Mouse (Mus musculus) left cerebral cortex, adult 11 months (tissue): Measurements from ENCODE around the gene 4931406C07Rik.

ENCODE experiments used
- DNase-seq: peaks from one replicate; pipeline ENCODE4 v3.0.0; 2022; ENCODE audit warnings: low spot score

Gene 4931406C07Rik

DNA sequence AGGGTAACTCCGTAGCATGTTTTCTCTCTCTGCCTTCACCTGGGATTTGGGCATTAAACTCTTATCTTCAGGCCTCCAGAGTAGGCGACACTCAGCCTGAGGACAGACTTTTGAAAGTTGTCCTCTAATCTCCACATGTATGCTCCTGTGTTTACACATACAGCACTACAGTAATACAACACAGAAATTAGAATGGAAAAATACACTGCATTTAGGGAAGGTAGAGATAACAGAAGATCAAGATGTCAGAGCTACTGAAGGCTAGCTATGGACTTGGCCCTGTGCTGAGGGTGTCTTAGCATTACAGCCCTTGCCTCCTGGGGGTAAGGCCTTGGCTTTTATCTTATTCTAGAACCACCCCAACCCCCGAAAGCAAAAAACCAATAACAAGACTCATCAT is 17.8 kb downstream of the 4931406C07Rik start:
- DNase-seq, result no peak

DNA sequence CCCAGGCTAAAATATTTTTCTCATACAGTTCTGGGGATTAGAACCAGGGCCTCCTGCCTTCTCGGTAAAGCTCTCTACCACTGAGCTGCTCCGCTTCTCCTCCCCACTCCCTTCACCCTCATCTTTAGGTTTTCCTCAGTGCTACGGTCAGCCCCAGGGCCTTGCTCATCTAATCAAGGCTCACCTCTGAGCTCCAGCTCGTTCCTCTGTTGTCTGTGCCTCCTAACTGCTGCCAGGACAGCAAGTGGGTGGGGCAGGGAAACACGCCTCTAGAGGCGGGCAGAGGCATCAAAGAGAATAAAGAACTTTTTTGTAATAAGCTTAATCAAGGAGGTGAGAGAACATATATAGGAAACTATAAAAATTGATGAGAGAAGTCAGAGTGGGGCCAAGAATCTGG is 18.4 kb downstream of the 4931406C07Rik start:
- DNase-seq, result no peak

DNA sequence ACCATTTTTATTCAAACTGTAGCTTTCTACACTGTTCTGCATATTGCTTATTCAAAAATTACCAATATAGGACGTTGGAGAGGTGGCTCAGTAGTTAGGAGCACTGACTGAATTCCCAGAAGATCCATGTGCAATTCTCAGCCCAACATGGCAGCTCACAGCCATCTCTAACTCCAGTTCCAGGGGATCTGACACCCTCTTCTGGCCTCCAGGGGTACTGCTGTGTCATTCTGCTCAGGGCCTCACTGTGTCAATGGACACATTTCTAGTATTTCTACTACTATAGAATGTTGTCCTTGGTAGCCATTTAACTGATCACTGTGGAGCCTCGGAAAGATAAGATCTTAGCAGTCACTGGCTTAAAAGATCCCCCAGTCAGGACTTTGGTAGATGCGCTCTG is 20.8 kb downstream of the 4931406C07Rik start:
- no peak for DNase-seq

DNA sequence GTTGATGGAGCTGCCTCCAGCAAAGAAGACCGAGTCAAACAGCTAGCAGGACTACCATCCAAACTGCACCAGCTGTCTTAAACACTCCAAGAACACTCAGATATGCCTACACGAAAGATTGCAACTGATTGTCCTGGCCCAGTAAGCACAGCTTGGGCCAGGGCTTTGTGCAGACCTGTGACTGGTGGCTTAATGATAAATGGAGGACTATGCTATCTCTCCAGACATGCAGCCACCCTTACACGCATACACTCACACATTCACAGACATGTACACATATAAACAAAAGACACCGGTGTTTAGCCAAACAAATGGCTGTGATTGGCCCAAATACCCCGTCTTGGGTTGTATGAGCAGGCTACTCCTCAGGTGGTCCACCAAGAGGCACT is 25.8 kb downstream of the 4931406C07Rik start:
- no peak for DNase-seq

DNA sequence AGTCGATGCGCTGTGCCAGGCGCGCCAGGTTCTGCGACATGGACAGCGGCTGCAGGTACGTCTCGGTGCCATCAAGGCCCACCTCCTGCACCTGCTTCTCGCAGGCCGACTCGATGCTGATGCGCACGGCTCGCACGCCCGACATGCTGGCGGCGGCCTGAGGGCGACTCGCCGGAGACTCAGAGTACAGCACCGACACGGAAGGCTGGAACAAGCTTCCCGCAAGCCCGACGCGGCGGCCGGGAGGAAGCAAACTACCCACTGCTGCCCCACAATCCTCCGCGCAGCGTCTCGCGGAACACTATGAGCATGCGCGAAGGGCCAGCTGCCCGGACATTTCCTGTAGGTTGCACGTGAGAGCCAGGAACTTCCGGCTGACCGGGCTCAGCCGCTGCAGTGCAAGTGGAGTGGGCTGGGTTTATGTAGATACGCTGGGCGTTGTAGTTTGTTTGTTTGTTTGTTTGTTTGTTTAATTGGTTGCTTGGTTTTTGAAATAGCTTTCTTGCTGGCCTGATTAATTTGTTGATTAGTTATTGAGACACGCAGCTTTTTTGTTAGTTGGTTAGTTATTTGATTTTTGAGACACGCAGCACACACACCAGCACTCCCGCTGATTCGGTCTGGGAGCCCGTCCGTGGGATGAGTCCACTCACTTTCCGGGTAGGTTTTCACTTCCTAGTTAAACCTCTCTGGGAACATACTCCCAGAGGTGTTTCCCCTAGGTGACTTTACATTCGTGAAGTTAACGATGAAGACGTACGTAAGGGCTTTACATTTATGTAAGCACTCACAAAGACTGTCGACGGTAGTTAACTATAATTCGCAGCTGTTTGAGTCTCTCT is 26.4 kb downstream of the 4931406C07Rik start, which contains the start of gene Med17:
Gene Med17 (minus strand): TSS at position 283 of the 842 bp plus-strand sequence.
- DNase-seq, result peak; percentile 88

DNA sequence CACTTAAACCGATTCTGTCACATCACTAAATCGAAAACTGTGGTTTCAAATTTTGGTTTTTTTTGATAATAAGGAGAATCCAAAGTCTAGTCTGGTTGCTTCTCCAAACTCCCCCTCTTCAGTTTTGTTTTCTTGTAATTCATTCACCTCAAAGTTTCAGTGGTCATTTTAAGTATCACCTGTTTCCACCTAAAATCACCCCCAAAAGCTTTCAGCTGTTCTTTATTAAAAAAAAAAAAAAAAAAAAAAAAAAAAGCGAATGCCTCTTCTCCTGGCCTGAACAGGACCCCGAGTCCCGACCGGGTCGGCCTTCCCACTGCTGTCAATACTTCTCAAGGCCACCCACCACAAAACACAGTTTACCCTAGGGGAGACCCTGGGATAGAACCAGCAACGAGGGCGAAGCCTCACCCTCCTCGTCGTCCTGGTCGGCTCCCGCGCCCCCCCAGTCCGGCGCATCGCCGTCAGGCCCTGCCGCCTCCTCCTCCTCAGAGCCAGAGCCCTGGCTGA is 27.1 kb downstream of the 4931406C07Rik start:
- no peak for DNase-seq

DNA sequence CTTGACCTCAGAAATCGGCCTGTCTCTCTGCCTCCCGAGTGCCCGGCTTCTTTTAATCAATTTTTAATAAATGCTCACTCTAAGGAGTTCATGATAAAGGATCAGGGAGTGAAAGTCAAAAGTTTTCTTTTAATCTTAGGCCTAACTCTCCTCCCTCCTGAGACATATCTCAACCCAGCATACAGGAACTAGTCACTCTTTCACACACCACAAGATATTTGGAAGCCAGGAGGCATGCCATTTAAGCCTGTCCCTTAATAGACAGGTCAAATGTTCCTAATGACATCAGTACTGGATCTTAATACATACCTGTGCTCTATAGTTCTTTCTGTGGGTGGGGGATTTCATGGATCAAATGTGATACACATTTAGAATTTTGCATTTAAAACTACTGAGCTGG is 27.9 kb downstream of the 4931406C07Rik start:
- no peak for DNase-seq

DNA sequence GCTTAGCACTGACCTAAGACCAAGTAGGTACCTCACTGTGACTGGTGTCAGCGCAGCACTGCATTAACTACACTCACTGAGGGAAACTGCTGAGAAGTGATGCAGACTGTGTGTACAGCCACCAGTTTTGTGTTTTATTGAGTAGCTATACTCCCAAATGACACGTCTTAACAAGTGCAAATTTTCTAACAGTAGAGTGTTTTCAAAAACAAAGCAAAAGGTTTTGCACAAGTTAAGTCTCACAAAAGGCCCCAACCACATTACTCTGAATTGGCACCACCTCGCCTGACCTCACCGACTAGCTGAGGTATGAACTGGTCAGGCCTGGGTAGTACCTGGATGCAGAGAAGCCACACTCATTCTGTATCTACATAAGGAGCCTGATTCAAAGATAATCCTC is 29.4 kb downstream of the 4931406C07Rik start:
- no peak for DNase-seq

DNA sequence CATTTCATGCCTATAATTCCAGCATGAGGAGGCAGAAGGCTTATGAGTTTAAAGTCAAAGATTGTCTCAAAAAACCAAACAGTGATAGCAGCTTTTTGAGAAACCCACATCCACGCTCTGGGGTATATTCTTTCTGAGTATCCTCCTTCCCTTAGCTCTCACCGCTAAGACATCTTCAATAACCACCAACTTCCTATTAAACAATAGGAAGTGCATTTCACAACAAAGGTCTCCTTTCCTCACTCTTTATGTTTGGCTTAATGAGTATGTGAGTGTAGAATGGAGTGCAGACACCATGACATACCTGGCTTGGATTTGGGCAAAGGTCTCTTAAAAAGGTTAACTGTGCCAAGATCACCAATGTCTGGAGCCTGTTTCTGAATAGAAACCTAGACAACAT is 32.3 kb downstream of the 4931406C07Rik start:
- DNase-seq, result no peak

DNA sequence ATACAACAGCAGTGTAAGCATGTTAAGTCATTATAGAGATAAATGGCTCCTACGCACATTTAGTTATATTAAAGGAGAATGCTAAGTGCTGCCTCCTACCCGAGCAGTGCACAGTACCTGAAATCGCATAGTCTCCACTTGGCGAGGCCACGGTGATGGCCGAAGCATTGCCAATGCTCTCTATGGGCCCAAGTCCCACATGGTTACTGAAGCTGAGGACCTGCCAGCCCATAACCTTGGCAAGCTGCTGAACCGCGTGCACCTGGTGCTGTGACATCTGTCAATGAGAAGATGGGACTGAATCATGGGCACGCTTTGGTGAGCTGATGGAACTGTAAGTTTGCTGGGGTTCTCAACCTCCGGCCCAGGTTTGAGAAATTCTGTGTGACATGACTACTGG is 42.8 kb downstream of the 4931406C07Rik start:
- DNase-seq, result no peak

DNA sequence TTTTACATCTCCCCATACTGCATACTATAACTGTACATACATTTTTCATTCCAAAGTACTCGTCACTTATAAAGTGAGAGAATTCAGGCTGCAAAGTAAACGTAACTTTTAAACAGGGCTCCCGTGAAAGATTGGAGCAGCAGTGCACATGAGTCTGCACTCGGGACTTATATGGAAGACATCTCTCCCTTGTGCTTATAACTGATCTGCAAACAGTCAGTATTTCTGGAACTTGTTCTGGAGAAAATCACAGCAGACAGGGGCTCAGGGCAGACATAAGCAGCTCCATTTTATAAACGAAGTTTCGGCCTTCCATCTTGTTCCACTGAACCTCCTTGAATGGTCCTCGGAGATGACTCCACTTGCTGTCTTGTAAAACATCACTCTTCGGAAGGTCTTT is 44.3 kb downstream of the 4931406C07Rik start:
- DNase-seq, result no peak

DNA sequence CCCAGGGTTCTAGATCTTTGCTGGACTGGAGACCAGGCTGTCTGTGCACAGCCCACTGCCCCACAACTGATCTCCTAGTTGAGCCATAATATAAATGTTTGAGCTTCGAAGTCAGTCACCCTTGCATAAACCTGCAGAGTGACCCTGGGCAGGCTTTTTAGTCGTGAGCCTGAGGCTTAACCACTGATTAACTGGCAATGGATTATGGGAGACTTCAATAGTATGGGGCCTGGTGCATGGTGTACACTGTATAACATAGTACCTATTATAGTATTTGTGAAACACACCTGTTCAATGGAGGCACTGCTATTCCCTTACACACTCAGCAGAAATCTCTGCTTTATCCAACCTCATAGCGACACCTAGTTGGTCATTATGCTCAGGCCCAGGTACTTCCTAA is 50.0 kb downstream of the 4931406C07Rik start:
- no peak for DNase-seq

DNA sequence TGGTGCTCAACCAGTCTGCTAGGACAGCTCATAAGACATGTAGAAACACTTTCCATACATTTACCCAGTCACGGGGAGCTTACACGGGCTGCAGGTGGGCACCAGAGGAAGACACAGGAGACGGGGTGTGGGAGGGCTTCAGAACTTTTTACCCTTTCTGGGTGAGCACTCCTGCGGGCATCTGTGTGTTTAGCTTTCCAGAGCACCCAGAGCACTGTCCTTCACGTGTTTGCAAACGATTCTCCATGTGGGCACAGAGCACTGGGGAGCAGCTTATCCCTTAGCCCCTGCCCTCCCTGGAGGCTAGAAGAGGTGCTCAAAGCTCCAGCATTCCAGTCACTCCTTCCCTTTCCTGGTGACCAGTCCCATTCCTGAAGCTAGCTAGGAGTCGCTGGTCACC is 51.7 kb downstream of the 4931406C07Rik start:
- no peak for DNase-seq

DNA sequence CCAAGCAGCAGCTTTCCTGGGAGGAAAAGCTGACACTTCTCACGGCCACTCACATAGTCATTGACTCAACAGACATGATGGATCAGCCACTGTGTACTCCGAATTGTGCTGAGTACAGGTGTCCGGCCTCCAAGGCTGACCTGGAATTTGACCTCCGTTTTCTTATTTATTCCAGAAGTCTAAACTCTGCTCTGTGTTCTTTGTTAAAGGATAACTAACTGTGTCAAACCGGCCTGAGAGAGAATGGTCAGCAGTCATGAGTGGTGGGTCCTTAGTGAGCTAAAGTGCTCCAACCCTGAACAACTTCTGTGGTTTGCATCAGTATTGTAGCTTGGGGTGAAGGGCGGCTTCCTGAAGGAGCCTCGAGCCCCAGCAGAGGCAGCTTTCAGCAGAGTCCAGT is 54.1 kb downstream of the 4931406C07Rik start:
- no peak for DNase-seq

DNA sequence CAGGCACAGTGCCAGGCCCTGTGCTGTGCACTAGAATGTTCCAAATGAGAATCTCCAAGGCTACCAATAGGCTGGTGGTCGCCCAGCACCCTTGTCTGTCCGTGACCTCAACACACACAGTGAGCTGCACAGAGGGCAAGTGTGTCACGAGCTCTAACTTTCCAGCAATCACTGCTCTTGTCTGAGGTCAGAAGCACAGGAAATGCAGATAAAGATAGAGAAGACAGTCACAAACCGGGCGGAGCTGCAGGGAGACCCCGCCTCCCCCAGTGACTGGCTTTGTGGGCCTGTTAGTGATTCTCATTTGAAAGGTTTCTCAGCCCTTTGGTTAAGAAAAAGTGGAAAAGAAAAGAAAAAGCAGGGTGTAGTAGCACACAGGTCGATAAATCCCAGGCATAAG is 55.9 kb downstream of the 4931406C07Rik start:
- no peak for DNase-seq

DNA sequence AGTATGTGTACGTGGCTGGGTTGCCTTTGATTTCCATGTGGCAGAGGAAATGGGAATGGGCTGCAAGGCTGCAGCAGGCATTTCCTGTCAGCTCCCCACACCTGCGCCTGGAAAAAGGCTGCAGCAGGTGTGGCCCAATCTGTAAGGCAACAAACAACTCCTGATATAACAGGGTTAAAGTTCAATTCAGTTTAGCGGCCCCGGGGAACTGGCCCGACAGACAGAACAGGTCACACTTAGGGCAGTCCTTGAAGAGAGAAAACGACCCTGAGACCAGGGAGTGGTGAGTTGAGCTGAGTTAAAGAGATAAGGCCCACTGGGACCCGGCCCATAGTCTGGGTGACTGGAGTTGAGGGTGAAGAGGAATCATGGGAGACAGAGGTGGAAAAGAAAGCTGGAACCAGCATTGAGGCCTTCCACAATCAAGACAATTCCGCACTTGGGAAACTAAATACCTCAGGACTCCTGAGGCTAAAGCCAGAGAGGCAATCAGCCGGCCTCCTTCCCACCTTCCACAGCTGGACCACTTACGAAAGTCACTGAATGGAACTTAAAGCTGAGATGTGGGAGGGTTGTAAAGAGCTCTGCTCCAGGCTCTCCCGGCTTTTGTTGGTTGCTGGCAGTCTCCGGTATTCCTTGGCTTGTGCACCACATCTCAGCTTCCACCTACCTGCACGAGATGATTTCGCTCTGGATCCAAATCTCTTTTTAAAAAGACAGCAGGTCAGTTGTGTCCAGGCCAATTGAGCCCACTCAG is 60.8 kb downstream of the 4931406C07Rik start:
- DNase-seq, result no peak

DNA sequence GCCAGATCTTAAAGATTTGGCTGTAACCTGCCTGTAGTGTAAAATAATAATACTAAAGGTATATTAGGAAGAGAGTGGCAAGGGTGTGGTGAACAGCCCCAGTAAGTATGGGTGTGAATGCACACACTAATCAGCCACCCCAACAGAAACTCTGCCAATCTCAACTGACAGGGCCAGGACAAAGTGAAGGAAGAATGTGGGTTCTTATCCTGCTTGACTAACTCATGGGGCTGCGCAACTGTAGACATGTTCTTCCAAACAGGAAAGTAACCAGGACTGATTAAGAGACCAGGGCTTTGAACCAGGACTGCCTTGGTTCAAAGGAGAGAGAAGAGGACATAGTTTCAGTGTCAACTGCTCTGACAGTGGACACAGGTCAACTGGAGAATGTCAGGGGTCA is 64.1 kb downstream of the 4931406C07Rik start:
- DNase-seq, result no peak

DNA sequence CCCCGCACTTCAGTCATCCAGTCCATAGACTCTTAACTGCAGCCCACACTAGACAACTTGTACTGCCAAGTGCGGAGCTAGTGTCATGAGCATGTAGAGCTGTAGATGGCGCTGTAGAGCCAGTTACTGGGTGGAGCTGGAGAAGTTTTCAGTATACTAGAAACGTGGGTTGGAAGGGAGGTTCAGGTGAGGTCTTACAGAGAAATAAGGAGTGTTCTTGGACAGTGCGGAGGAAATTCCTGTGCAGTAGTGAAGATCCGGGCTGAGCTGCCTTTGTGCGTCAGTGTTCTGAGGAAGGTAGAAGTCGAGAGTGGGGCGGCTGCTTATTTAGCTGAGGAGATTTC is 64.7 kb downstream of the 4931406C07Rik start:
- no peak for DNase-seq

DNA sequence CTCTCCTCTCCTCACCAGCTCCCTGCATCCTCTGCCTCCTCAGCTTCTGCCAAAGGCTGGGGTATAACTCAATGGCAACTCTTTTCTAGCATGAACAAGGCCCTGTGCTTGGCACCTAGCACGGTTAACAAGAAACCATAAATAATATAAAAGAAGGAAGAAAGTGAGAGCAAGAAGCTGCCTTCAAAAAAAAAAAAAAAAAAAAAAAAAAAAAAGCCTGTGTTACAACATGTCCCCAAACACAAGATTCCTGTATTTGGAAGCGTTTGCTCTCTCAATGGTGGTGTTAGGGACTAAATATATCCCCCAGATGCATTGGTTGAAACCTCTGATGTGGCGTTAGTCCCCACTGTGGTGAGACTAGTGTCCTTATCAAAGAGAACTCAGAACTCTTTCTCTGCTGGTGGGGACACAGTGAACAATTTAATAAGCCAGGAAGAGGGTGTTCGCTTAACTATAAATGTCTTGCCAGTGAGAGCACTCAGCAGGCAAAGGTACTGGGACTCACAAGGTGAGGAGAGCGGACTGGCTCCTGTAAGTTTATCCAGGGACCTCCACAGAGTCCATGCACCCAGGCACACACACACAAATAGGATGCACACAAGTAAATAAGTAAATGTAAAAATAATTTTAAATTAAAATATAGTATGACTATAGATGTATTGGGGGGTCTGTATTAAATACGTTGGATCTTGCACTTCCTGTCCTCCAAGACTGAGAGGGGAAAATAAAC is 65.2 kb downstream of the 4931406C07Rik start:
- DNase-seq, result no peak

DNA sequence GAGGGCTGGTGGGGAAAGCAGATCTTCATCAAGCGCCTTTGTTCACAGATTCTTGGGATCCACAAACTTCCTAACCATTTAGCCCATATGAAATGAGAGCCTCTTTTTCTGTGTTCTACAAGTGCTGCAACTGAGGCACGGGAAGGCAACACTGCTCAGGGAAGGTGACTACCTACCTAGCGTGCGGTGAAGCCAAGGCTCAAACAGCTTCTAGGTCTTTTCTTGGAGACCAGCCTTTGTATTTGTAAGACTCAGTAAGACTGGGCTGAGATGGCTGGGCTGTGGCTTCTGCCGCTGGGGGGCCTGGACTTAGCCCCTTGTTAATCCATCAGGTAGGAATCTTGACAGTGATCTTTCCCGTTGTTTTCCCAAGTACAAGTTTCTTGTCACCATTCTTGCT is 66.2 kb downstream of the 4931406C07Rik start:
- no peak for DNase-seq

DNA sequence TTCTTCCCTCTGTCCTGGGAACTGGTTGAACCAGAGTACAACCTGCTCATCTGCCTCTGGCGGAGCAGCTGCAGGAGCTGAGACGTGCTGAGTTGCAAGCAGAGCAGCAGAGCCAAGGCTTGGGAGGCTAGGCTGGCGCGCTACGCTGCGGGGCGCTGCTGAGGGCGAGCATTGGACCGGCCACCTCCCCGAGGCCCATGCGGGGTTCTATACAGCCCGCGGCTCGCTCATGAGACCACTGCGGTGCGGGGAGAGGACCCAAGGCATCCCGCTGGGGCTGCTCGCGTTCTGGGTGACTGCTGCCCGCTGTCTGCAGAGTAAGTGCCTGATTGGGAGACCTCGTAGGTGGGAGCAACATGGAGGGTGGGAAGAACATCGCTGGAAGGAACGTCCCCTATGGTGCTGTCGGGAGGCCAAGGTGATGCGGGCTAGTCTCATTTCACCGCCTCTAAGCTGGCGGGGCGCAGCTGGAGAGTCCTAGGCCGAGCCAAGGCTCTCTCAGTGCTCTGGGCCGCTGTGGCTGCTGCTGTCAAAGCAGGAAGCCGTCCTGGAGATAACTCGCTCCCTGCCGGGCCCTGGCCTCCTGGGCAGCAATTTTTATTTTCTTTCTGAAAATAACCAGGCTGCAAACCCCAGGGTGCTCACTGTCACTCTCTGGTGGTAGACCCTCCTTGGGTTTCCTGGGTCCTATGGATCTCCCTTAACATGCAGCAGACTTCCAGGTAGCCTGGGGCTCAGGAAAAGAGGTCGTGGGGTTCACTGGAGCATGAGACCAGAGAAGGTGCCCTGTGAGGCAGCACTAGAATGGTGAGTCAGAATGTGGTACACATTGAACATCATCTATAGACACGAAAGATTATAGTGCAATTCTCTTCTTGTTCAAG is 67.0 kb downstream of the 4931406C07Rik start, which contains the start of gene Vstm5:
Gene Vstm5 (plus strand): TSS at position 4 of the 884 bp plus-strand sequence.
- DNase-seq, result peak; percentile 26
